Mouse (Mus musculus) hematopoietic stem cell, adult 5-6 weeks (primary cell): Measurements from ENCODE around the gene Cd3eap. TPM values are rescaled to one million over a fixed set of nuclear protein-coding genes. Genes with fewer than 3 reads are reported as not detected.

Experiments
- ATAC-seq, 2 experiments: fragments of 125-278 bp in 1 of 2; replicated peaks in 1 of 2; 2 replicates each; pipeline ENCODE4 v1.8.0; 2016 to 2017; ENCODE audit warnings: inconsistent platforms in 2 of 2, mild to moderate bottlenecking in 2 of 2, moderate number of reproducible peaks in 2 of 2, low read depth in 1 of 2, moderate TSS enrichment in 1 of 2; ENCODE audit not compliant: low FRiP score in 2 of 2, poor library complexity in 2 of 2, severe bottlenecking in 2 of 2, insufficient read depth in 1 of 2, low TSS enrichment in 1 of 2
- total RNA-seq: library from RNA; stranded (forward); fragments of 172-1452, 232-1000 nt; gene quantifications from 2 replicates; pipeline ENCODE4 v1.2.3, GENCODE M21; 2017

The Cd3eap gene
- total RNA-seq, 1 experiment from 2014 or later, result 23.6 TPM

DNA sequence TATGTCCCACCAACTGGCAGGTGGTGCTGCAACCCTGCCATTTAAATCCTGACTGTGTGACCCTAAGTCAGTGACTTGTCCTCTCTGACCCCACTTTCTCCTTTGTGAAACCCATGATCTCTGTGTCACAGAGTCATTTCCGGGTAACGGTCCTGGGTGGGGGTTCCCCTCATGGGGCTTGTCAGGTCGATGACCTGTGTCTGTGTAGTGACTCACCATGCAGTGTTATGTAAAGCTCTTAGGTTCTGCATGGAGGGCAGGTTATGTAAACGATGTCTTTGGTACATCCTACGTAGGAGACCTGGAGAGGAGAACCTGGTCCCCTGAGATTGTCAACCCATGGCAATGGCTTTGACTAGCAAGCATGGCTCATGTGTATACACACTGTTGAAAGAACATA is 37.8 kb downstream of the Cd3eap start:
- ATAC-seq, result peak; percentile 7 to 23; a peak in 1 of 4 replicates

DNA sequence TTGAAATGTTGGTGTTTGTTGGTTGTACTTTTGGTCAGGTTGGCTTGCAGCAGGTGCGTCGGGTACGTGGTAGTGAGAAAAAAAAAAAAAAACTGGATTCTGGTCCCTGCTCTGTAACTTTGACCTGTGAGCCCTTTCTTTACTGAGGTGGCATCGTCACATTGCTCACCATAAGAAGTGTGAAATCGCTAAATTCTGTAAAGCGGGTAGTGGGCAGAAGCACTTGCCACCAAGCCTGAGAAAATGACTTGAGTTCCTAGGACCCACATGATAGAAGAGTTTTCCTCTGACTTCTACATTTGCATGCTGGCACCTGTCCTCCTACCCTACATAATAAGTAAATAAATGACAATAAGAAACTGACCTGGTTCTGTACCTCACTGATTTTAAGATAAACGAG is 38.6 kb downstream of the Cd3eap start:
- ATAC-seq, result no peak

GRCm38 (mm10) chr7:19319906-19320305 is 39.4 kb downstream of the Cd3eap start:
- peak; percentile 57 to 70 for ATAC-seq

DNA sequence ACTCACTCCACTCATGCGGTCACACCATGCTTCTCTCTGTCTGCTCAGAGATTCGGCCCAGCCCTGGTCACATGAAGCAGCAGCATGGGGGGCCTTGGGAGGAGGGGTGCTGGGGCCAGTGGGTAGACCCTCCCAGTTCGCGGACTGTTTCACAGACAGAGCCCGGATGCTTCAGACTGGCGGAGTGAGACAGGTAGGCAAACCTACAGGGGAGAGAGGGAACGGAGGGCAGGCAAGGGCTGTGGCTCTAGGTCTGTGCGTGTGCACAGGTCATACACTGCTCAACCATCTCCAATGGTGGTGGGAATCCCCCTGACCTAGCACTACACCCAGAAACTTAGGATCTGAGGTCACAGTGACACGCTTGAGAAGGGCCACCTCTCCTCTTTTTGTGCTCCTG is 39.8 kb downstream of the Cd3eap start:
- ATAC-seq, result peak in 1 of 2 experiments; percentile 30; a peak in 2 of 4 replicates

DNA sequence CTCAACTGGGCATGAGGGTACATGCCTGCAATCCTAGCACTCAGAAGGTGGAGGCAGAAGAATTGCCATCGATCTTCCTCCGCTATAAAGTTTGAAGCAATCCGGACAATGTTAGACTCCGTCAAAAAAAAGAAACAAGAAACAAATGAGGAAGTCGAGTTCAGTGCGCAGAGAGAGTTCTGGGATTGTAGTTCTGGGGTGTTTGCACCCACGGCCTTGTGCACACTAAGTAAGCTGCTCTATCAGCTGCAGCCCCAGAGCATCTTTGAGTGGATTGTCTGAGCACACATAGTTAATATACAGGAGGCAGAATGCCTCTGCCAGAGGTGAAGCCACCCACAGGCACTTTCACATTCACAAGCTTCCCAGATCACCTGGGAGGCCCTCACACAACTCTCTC is 40.6 kb downstream of the Cd3eap start:
- ATAC-seq, result no peak

- no peak for ATAC-seq
Observed at GRCm38 (mm10) chr7:19318201-19318600, 41.1 kb downstream of the Cd3eap start.

DNA sequence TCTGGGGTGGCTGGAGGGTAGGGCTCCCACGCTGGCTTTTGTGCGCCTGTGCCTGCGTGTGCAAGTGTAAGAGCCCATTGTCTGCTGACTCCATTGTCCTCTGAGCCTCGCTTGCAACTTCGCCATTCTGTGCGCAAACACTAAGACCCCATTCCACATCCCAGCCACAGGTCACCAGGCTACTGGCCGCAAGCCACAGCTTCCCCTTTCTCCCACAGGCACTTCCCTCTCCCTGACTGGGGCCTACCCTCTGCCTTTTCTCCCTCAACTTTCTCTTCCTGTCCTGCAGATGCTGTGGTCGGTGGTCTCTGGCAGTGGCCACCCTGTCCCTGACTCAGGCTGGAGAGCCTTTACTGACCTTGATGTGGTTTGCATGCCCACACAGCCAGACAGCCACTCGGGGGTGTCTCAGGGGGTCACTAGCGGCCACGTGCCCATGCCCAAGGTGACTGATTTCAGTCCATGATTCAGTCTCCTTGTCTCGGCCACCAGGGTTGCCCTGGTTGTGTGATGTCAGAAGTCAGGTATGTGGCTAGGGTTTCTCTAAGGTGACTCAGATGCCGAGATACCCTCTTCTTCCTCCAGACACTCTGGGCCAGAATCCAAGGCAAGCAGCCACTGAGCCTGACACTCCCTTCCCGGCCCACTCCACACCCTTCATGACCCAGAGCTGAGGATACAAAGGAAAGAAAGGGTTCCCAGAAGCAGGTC is 42.7 kb downstream of the Cd3eap start:
- ATAC-seq, result peak; percentile 70 to 79

DNA sequence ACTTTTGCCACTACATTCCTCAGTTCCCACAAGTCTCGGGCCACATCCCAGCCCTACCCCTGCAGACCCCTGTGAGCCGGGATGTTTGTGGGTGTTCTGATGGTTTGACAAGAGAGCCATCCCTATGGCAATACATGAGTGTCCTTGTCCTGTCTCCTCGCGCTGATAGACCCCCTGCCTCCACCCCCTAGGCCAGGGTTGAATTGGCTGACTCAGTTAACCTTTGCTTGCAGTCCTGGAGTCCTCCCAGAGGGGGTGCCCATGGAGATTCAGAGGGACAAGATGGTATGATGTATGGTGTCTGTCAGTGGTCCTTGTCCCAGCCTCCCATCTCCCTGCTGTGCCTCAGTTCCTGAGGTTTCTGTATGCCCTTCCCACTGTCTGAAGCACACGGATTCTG is 45.2 kb downstream of the Cd3eap start:
- ATAC-seq, result no peak

DNA sequence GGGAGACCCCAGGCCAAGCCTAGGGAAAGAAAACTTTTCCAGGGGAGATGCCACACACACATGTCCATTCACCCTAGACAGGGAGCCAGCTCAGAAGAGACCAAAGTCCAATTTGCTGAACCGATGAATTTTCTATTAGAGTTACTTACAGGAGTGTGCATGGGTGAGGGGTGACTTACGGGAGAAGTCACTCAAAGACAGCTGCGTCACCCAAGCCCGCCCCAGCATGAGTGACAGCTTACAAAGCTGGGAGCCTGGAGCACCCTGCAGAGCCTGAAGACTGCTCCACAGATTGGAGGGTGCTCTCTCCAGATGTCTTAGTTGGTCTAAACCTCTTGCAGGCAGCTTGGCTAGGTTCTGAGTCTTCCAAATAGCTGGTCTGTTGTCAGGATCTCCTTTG is 47.3 kb downstream of the Cd3eap start:
- no peak for ATAC-seq

GRCm38 (mm10) chr7:19309884-19310641 is 49.2 kb downstream of the Cd3eap start, which contains the start of gene Fosb:
Gene Fosb, minus strand, starts transcription at chr7:19310051.
- peak; percentile 22 to 39 for ATAC-seq

DNA sequence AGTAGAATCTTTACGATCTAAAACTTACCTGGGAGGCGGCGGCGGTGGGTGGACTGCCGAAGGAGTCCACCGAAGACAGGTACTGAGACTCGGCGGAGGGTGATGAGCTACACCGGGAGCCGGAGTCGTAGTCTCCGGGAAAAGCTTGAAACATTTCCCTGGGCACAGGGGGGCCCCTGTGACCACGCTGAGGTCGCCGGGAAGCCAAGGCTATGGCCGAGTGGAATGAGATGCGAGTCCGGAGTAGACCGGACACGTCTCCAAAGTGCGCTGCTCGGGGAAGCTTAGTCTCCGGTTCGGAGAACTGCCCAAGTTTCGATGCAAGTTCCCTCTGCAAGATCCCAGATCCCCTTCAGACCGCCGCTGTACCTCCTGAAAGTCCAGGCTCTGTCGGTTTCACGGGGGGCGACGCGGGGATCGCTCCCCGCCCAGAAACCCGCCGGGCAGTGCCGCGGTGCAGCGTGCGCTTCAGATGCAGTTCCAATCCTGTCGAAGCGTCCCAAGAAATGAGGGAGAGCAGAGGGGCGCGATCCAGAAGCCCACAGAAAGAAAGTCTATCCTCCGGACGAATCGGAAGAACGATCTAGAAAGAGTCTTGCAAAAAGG is 49.9 kb downstream of the Cd3eap start:
- ATAC-seq, result no peak

- peak; percentile 25 for ATAC-seq
Observed at GRCm38 (mm10) chr7:19308454-19309277, 50.6 kb downstream of the Cd3eap start.

GRCm38 (mm10) chr7:19307739-19308453 is 51.4 kb downstream of the Cd3eap start:
- ATAC-seq, result peak; percentile 3 to 6; a peak in 3 of 4 replicates

DNA sequence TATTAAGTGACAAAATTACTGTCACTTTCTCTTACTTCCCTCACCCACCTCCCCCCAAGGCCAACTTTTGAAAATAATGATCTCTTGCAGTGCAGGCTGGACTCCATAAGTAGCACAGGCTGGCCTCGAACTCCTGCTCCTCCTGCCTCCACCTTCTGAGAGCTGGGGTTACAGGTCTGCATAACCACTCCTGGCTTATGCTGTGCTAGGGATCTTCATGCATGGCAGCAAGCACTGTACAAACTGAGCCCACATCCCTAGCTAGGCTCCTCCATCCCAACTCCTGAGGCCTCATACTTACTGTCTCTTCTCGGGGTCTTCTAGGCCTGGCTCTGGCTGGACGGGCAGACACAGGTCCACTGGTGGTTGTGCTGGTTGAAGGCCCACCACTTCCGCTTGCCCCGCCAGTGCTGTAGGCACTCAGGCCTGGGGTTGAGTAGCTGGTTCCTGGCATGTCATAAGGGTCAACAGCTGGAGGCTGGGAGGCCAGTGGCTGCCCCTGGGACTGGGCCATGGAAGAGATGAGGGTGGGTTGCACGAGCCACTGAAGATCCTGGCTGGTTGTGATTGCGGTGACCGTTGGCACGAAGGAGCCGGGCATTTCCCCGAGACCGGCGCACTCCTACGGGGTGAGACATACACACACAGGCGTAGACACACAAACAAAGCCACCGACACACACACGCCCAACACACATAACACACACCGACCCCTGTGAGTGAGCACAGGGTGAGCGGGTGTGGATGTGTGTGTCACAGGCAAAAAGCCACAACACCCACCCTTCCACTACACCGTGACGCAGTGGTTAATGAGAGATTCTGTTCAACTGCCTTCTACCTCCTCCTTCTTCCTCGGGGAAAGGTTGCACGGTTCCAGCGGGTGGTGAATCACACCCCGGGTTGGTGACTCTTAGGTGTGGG is 52.2 kb downstream of the Cd3eap start:
- no peak; a peak in 1 of 4 replicates for ATAC-seq
